Mouse (Mus musculus) liver, embryonic 16.5 days (tissue): ENCODE measurements around the gene Fem1b. TPM values are rescaled to one million over a fixed set of nuclear protein-coding genes. Genes with fewer than 3 reads are reported as not detected.

ENCODE experiments used
- ATAC-seq: fragments of 200-750 bp; cut with Nextera tagmentation; 2 replicates; pipeline ENCODE4 v1.8.0; 2017; ENCODE audit warnings: low read depth, mild to moderate bottlenecking, moderate number of reproducible peaks, moderate library complexity
- H3K27ac ChIP-seq: fragments of 300-500 bp; sonication (generic); 2 replicates; pipeline ENCODE4 v1.5.1; 2014; ENCODE audit warnings: mild to moderate bottlenecking, low read length
- H3K27me3 ChIP-seq: fragments of 300-500 bp; sonication (generic); 2 replicates; pipeline ENCODE4 v1.6.1; 2014; ENCODE audit warnings: low read depth, low read length, mixed read lengths; ENCODE audit not compliant: control insufficient read depth, insufficient read depth
- H3K36me3 ChIP-seq: fragments of 300-500 bp; sonication (generic); 2 replicates; pipeline ENCODE4 v1.6.1; 2014; ENCODE audit warnings: mild to moderate bottlenecking; ENCODE audit not compliant: control insufficient read depth, insufficient read depth
- H3K4me1 ChIP-seq: fragments of 300-500 bp; sonication (generic); 2 replicates; pipeline ENCODE4 v1.6.1; 2014; ENCODE audit warnings: low read depth, low read length, mixed read lengths; ENCODE audit not compliant: control insufficient read depth
- H3K4me2 ChIP-seq: fragments of 300-500 bp; sonication (generic); 2 replicates; pipeline ENCODE4 v1.6.1; 2014; ENCODE audit warnings: low read depth, low read length, mixed read lengths
- H3K4me3 ChIP-seq: fragments of 300-500 bp; sonication (generic); 2 replicates; pipeline ENCODE4 v1.5.1; 2014; ENCODE audit warnings: low read depth, mild to moderate bottlenecking, low read length
- H3K9ac ChIP-seq: fragments of 300-500 bp; sonication (generic); 2 replicates; pipeline ENCODE4 v1.6.1; 2014; ENCODE audit warnings: low read depth, low read length
- H3K9me3 ChIP-seq: fragments of 300-500 bp; sonication (generic); replicated peaks from 2 replicates; pipeline ENCODE4 v1.6.1; 2016; ENCODE audit warnings: low read length; ENCODE audit not compliant: control insufficient read depth
- WGBS: fragments of 180-500 bp; shearing (Covaris S2); extraction: QIAGEN DNeasy Blood & Tissue Kit; methylation state at CpG from one replicate; pipeline ENCODE4 v1.1.7; 2014; ENCODE audit not compliant: insufficient replicate concordance; 5-methylcytosine and 5-hydroxymethylcytosine counted together
- polyA plus RNA-seq: library from polyadenylated mRNA; unstranded; fragments of >200 nt; fragmentation: Nextera tagmentation; extraction: Ambion mirVana; gene quantifications from 2 replicates; pipeline ENCODE4 v1.2.1, GENCODE M21; 2015

Gene Fem1b
- polyA plus RNA-seq, 1 experiment from 2014 or later, result 8.0 TPM

DNA sequence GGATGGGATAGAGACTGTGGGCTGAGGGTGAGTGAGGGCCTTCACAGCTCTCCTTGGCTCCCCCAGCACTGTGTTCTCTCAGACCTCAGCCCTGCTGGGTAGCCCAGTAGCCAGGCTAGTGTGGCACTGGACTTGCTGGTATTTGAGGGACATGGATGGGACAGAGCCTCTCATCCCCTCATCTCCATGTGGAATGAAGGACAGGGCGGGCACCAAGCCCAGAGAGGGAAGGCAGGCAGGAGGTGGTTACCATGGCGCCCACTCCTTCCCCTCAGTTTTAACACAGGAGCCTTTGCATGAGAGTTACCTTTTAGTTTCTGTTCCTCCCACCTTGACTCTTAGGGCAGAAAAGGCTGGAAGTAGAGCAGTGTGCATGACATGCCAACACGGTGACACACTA, 36.9 kb upstream of the Fem1b start:
- ATAC-seq, result no peak
- WGBS, result 78% methylated on average over 3 of the region's 3 CpGs
- H3K4me3 ChIP-seq, result no peak overlapping the region
- no peaks in the 10 kb centered on the region for H3K27me3 ChIP-seq
- no peak overlapping the region for H3K27ac ChIP-seq
- H3K4me2 ChIP-seq, result no peak overlapping the region
- H3K36me3 ChIP-seq, result peaks cover 2% of the 10 kb centered on the region; the same call in 1 of the 2 replicates
- no peaks in the 10 kb centered on the region for H3K9me3 ChIP-seq
- no peak overlapping the region for H3K9ac ChIP-seq
- H3K4me1 ChIP-seq, result peaks cover 4% of the 10 kb centered on the region

DNA sequence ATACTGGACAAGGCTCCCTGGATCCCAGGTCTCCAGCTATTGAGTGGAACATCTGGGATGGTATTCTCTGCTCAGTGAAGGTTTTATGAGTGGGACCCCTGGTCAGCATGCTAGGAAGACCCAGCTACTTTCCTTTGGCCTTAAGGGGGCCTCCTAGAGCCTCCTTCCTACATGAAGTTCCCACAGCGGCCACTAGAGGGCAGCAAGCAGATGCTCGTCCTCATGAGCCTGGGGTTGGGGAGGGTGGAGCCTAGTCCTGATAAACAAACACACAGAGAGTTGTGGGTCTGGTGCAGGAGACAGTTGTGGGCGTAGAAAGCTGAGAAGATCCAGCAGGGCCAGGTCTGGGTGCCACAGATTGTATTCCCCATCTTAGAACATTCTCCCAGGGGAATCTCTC, 36.0 kb upstream of the Fem1b start:
- Histone ChIP-seq H3K9ac (no peak overlapping the region), H3K9me3 (no peaks in the 10 kb centered on the region), H3K4me1 (peaks cover 4% of the 10 kb centered on the region), H3K36me3 (peaks cover 2% of the 10 kb centered on the region; the same call in 1 of the 2 replicates), H3K27ac (0 out of 2 replicates have a peak overlapping the region, but pooled peaks have one; percentile 15), H3K4me2 (no peak overlapping the region), H3K27me3 (no peaks in the 10 kb centered on the region), H3K4me3 (no peak overlapping the region)
- WGBS, result 0% methylated on average over 3 of the region's 3 CpGs
- peak; percentile 75 for ATAC-seq

DNA sequence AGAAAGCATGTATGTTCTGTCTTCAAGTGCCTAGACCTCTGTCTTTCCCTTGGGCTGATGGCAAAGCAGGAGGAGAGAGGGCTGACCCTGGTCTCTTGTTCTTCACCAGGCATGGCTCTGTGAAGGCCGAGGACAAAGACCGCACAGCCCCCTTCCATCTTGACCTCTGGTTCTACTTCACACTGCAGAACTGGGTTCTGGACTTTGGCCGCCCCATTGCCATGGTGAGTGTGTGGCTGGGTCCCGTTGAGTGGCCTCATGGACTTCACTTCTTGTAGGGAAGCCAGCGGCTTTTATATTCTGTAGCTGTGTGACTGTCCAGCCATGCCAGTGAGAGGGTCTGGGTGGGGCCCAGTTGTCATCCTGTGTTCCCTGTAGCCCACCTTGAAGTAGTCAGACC, 32.7 kb upstream of the Fem1b start:
- Histone ChIP-seq H3K9me3 (no peaks in the 10 kb centered on the region), H3K4me3 (no peak overlapping the region), H3K4me1 (peaks cover 11% of the 10 kb centered on the region), H3K36me3 (no peaks in the 10 kb centered on the region; the same call in 1 of the 2 replicates), H3K27ac (no peak overlapping the region), H3K27me3 (no peaks in the 10 kb centered on the region), H3K9ac (no peak overlapping the region), H3K4me2 (no peak overlapping the region)
- ATAC-seq, result no peak
- WGBS, result 75% methylated on average over 5 of the region's 5 CpGs

DNA sequence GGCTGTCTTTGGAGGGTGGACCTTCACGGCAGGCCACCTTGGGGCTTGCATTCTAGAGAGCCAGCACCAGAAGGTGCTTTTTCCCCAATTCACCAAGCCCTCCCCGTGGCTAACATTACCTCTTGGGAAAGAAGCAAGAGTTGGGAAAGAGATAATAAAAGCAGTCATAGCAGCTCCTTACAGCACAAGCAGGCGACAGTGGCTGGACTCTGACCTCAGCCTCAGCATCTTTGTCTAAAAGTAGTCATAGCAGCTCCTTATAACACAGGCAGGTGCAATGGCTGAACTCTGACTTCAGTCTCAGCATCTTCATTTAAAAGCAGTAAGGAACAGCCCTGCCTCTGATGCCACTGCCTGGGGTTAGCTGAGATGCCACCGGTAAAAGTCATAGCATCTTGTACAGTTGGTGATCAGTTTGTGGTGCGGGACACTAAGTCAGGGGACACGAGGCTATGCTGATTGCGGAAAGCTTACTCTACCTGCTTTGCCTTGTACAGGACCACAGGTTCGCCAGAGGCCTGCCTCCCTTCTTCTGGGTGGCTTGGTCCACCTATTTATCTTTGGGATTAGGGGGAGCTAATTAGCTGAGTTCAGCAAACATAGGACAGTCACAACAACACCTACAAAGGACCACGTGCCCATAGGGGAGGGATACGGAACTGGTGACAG, 31.8 kb upstream of the Fem1b start:
- Histone ChIP-seq H3K27ac (no peak overlapping the region), H3K36me3 (no peaks in the 10 kb centered on the region; the same call in 1 of the 2 replicates), H3K4me2 (no peak overlapping the region), H3K9ac (no peak overlapping the region), H3K27me3 (no peaks in the 10 kb centered on the region), H3K9me3 (no peaks in the 10 kb centered on the region), H3K4me1 (peaks cover 17% of the 10 kb centered on the region), H3K4me3 (no peak overlapping the region)
- 76% methylated on average over 10 of the region's 10 CpGs for WGBS
- ATAC-seq, result no peak

DNA sequence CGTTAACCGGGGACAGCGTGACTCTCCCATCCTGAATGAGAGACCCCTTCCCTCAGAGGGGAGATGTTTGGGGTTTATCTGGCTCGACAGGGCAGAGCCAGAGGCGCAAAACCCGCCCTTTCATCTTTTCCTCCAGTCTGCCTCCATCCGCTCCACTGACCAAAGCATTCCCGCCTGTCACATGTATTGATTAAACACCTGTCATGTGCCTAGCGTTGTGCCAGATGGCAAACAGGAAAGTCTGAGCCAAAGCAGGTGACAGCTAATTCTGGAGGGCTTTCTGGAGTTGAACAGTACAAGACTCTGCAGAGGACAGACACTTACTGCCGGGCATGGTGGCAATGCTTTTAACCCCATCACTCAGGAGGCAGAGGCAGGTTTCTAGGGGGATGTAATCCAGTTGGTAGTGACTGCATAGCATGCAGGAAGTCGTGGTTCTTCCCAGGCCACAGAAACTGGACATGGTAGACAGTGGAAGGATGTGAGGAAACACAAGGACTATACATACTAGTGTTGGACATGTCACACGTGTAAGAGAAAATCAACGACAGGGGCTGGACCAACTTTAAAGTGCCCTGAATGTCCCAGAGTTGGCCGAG, 27.5 kb upstream of the Fem1b start:
- H3K4me2 ChIP-seq, result peak overlapping the region; percentile 97
- peak overlapping the region; percentile 90 for H3K27ac ChIP-seq
- ATAC-seq, result 0 out of 2 replicates have a peak, but pooled peaks have one; percentile 3
- H3K9me3 ChIP-seq, result no peaks in the 10 kb centered on the region
- whole genome bisulfite sequencing, result 6% methylated on average over 14 of the region's 14 CpGs
- H3K9ac ChIP-seq, result peak overlapping the region; percentile 96
- H3K36me3 ChIP-seq, result no peaks in the 10 kb centered on the region
- H3K27me3 ChIP-seq, result no peaks in the 10 kb centered on the region
- peak overlapping the region; percentile 87 for H3K4me3 ChIP-seq
- peaks cover 23% of the 10 kb centered on the region for H3K4me1 ChIP-seq

DNA sequence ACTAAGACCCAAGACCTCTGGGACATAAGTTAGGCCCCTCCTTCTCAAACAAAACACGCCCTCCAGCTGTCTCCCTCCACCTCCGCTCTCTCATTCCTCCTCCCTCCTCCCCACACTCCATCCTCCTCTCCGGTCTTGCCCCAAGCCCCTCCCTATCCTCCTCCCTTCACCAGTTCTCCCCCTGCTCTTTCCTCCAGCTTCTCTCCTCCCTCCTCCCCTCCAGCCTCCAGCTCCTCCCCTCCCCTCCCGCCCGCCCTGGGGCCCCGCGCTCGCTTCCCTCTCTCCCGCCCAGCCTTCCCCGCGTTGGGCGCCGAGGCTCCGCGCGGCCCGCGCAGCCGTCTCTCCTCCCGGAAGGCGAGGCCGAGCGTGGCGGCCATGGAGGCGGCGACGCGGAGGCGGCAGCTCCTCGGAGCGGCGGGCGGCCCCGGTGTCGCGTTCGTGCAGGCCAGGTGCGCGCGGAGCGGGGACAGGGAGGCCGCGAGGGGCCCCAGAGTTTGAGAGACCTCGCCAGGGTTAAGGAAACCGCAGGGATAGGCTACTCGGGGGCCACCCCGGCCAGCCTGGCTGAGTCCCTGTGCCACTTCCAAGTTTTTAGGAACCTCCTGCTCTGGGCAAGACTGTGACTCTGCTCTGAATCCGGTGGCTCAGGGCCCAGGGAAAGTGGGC, 26.9 kb upstream of the Fem1b start, which contains the start of gene Cln6:
Gene Cln6 (plus strand): TSS at position 280 of the 666 bp plus-strand sequence.
- H3K9ac ChIP-seq, result peak within 1 kb of the TSS; percentile 96
- peak within 1 kb of the TSS; percentile 97 for H3K4me2 ChIP-seq
- H3K4me1 ChIP-seq, result peaks cover 23% of the 10 kb centered on the region
- under 1% methylated on average over 46 of the region's 48 CpGs for WGBS
- no peaks in the 10 kb centered on the region for H3K36me3 ChIP-seq
- H3K4me3 ChIP-seq, result peak within 1 kb of the TSS; percentile 87
- peak within 1 kb of the TSS; percentile 90 for H3K27ac ChIP-seq
- H3K27me3 ChIP-seq, result no peaks in the 10 kb centered on the region
- peak; percentile 94 for ATAC-seq
- no peaks in the 10 kb centered on the region for H3K9me3 ChIP-seq

DNA sequence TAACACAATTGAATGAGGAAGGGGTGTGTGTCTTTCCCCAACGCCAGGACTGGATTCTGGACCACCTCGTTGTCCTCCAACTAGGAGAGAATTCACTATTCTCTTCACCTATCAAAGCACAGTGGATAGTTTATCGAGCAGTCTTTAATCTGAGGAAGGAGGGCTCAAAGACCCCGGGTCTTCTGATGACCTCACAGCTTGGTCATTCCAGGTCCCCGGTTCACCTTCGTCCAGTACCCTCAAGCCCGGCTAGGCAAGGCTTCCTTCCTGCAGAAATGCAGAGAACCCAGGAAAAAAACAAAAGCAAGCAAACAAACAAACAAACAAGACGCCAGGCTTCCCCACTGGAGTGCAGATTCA, 26.4 kb upstream of the Fem1b start:
- Histone ChIP-seq H3K4me1 (peaks cover 23% of the 10 kb centered on the region), H3K4me3 (peak overlapping the region; percentile 87), H3K9ac (peak overlapping the region; percentile 96)

DNA sequence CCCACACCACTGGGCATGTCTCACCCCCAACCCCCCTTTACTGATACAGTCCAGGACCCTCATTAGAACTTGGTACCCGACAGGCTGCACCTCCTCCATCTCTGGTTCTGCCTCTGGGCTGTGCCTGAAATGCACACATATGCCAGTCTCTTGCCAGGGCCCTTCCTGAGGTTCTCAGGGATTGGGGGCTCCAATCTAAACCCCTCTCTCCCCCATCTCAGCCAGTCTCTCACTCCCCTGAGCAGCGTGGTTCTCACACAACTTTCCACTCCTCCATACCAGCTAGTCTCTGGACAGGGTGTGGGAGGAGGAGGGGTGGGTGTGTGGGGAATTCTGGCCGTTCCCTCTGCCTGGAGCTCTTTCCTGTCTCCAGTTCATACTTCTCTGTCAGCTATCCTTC, 25.9 kb upstream of the Fem1b start:
- WGBS, result 44% methylated on average over 3 of the region's 3 CpGs
- H3K4me1 ChIP-seq, result peaks cover 23% of the 10 kb centered on the region
- H3K27me3 ChIP-seq, result no peaks in the 10 kb centered on the region
- H3K9me3 ChIP-seq, result no peaks in the 10 kb centered on the region
- peak overlapping the region; percentile 90 for H3K27ac ChIP-seq
- peak overlapping the region; percentile 87; the same call in 1 of the 2 replicates for H3K4me3 ChIP-seq
- no peak overlapping the region for H3K9ac ChIP-seq
- peak overlapping the region; percentile 97 for H3K4me2 ChIP-seq
- ATAC-seq, result no peak
- H3K36me3 ChIP-seq, result no peaks in the 10 kb centered on the region

More for the DNA sequence above, 26.4 kb upstream of the Fem1b start:
- Histone ChIP-seq H3K27me3 (no peaks in the 10 kb centered on the region), H3K36me3 (no peaks in the 10 kb centered on the region), H3K27ac (peak overlapping the region; percentile 90), H3K4me2 (peak overlapping the region; percentile 97), H3K9me3 (no peaks in the 10 kb centered on the region)
- no peak for ATAC-seq
- WGBS, result 6% methylated on average over 8 of the region's 8 CpGs
